Mouse (Mus musculus): Measurements from ENCODE around the gene Rabl6. TPM values are rescaled to one million over a fixed set of nuclear protein-coding genes. Genes with fewer than 3 reads are reported as not detected.
A peak's percentile ranks its signal among the peaks of the same experiment; 100 is the strongest.

Rabl6 gene
- polyA plus RNA-seq, 1 experiment from 2014 or later = 71.7 TPM

DNA sequence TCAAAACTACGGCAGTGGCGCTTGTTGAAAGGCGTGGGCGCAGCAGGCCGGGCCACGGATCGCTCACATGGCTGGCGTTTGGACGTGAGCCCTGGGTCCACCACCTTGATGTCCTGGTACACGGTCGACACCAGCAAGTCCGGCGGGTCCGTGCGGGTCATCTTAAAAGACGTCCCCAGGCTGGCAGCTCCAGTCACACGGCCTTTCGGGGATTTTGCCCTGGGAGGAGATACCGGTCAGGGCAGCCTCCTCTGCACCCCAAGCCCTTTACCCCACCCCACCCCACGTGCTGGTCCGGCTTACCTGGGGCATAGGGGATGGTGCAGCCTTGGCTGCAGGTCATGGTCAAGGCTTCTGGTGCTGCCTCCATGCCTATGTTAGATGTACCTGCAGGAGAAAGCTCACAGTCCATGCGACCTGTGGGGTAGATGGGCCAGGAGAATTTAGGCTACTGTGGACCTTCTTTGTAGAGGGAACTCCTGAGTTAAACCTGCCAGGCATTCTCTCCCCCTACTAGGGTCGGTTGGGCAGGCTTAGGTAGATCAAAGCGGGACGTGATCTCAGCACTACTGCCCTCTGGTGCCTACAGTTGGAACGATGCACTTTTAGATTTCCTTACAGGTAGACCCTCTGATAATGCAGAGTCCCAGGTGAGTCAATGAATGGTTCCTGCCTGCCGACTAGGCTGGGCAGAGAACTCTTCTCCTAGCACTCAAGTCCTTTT, 28.4 kb downstream of the Rabl6 start:
- 7% methylated on average over 27 of the region's 27 CpGs for WGBS
- H3K4me1 ChIP-seq = peaks cover 60% of the 10 kb centered on the region

DNA sequence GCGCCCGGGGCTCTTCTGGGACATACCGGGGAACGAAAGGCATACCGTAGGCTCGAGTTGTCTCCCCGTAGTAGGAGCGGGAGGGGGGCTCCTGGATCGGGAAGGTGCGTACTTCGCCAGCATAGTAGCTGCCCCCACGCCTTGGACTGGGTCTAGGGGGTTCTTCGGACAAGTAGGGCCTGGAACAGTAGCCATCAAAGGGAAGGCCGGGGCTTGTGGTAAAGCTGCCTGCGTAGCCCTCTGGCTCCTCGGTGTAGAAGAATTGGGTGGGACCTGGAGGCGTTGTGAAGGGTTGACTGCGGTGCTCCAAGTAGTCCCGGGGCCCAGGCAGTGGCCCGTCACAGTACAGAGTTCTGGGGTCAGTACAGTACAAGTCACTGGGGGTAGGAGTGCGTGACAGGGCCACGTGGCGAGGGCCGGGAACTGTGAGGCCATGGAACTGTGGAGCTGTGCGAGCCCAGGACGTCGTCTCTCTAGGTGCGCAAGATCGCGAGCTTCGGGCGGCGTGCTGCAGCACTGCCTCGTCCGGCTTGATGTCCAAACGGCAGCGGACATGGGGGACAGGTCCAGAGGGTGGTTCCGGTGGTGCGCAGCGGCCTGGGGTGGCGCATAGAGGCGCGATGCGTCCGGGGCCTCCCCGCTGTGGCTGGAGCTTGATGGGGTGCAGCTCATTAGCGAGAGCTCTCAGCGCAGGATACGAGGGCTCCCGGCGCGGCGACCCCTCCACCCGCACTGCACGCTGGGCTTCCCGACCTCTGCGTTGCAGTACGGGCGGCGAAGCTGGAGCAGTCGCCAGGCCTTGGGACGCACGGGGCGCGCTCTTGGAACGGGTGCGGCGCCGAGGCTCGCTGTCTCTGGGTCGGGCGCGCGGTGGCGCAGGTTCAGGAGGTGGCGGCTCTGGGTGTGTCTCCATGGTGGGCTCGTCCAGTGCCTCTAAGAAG, 29.3 kb downstream of the Rabl6 start:
- Histone ChIP-seq H3K4me3 (peak overlapping the region; percentile 19), H3K9ac (no peak overlapping the region), H3K4me1 (peaks cover 62% of the 10 kb centered on the region), H3K36me3 (ENCODE audit: poor library complexity, severe bottlenecking) (peaks cover 10% of the 10 kb centered on the region), H3K4me2 (peak overlapping the region; percentile 39), H3K27ac (no peak overlapping the region), H3K9me3 (replicated peaks) (no peaks in the 10 kb centered on the region), H3K27me3 (peaks cover 59% of the 10 kb centered on the region)
- ATAC-seq = no peak
- WGBS = 5% methylated on average over 77 of the region's 77 CpGs

More for the DNA sequence above, 28.4 kb downstream of the Rabl6 start:
- no peak for ATAC-seq
- Histone ChIP-seq H3K9me3 (replicated peaks) (no peaks in the 10 kb centered on the region), H3K4me3 (peak overlapping the region; percentile 19), H3K36me3 (ENCODE audit: poor library complexity, severe bottlenecking) (peaks cover 18% of the 10 kb centered on the region), H3K4me2 (peak overlapping the region; percentile 39), H3K27ac (no peak overlapping the region), H3K9ac (no peak overlapping the region), H3K27me3 (peaks cover 59% of the 10 kb centered on the region)

DNA sequence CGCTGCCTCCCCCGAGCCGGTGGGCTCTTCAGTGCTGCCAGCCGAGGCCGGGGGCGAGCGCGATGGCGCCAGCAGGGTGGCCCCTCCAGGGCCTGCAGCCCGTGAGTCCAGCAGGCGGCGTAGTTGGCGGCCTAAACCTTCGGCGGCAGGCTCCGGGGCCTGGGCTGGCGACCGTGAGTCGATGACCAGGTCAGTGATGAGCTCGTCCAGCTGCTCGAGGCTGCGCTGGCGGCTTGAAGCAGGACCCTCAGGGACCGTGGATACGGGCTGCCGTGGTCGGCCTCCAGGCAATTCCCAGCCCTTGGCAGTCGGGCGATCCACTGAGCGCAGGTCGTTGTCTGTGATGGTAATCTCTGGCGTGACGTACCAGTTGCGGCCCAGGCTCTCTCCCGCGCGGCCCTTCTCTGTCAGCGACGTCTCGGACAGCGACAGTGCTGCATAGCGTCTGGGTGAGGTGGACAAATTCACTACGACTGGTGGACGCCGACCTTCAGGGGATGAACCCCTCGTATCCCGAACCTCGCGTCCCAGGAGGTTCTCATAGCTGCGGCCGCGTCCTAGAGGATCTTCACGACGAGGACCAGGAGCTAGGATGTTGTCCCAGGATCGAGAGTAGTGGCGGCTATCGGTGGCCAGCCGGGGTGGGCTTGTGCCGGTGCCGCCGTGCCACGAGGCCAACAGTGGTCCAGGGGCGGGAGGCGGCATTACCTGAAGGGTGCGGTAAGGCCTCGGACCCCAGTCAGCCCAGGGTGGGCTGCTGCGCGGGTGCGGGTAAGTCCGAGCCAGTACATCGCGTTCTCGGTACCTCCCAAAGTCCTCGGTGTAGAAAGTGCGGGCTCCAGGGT, 30.1 kb downstream of the Rabl6 start:
- Histone ChIP-seq H3K27me3 (peaks cover 59% of the 10 kb centered on the region), H3K9ac (0 out of 2 replicates have a peak overlapping the region, but pooled peaks have one; percentile 30)
- WGBS = 4% methylated on average over 75 of the region's 75 CpGs

DNA sequence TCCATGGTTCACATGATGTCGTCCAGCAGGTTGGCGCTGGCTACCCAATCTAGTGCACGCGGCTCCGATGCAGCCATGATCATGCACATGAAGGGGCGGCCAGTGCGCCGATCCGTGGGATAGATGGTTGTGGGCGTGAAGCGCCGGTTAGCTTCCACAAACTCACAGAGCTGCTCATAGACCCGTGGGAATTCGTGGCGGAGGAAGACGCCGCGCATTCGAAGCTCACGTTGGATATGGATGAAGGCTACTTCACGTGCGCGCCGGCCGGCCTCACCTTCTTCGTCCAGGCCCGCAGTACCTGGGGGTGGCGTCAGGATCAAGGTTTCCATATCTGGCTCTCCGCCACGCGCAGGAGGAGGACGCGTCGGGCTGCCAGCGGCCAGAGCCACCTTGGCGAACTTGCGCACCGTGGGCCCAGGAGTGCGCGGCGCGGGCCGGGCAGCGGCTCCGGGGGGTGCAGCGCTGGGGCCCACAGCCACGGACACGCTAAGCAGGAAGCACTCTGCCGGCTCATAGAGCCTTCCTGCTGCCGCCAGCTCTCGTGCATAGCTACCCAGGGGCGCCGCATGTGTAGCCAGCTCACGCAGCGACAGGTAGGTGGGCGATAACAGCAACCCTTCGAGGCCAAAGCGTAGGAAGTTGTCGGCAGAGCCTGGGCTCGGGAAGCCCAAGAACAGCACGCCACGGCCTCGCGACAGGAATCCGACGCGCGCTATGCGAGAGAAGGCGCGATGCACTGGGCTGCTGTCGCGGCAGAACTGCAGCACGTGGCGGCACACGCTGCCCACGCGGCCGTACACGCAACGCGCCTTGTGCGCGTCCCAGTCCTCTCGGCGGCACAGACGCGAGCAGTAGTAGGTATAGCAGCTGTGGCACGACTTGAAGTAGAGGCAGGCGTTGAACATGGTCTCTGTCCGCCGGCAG, 31.1 kb downstream of the Rabl6 start:
- Histone ChIP-seq H3K9ac (0 out of 2 replicates have a peak overlapping the region, but pooled peaks have one; percentile 30), H3K4me3 (peak overlapping the region; percentile 27), H3K27me3 (peaks cover 59% of the 10 kb centered on the region), H3K4me1 (peaks cover 73% of the 10 kb centered on the region), H3K9me3 (replicated peaks) (no peaks in the 10 kb centered on the region), H3K27ac (no peak overlapping the region), H3K4me2 (peak overlapping the region; percentile 49), H3K36me3 (ENCODE audit: poor library complexity, severe bottlenecking) (no peaks in the 10 kb centered on the region)
- no peak for ATAC-seq
- WGBS = 16% methylated on average over 92 of the region's 92 CpGs

More for the DNA sequence above, 30.1 kb downstream of the Rabl6 start:
- ATAC-seq = no peak
- Histone ChIP-seq H3K4me2 (peak overlapping the region; percentile 49), H3K9me3 (replicated peaks) (no peaks in the 10 kb centered on the region), H3K4me3 (peak overlapping the region; percentile 27), H3K27ac (no peak overlapping the region), H3K4me1 (peaks cover 71% of the 10 kb centered on the region), H3K36me3 (ENCODE audit: poor library complexity, severe bottlenecking) (peaks cover under 1% of the 10 kb centered on the region)

DNA sequence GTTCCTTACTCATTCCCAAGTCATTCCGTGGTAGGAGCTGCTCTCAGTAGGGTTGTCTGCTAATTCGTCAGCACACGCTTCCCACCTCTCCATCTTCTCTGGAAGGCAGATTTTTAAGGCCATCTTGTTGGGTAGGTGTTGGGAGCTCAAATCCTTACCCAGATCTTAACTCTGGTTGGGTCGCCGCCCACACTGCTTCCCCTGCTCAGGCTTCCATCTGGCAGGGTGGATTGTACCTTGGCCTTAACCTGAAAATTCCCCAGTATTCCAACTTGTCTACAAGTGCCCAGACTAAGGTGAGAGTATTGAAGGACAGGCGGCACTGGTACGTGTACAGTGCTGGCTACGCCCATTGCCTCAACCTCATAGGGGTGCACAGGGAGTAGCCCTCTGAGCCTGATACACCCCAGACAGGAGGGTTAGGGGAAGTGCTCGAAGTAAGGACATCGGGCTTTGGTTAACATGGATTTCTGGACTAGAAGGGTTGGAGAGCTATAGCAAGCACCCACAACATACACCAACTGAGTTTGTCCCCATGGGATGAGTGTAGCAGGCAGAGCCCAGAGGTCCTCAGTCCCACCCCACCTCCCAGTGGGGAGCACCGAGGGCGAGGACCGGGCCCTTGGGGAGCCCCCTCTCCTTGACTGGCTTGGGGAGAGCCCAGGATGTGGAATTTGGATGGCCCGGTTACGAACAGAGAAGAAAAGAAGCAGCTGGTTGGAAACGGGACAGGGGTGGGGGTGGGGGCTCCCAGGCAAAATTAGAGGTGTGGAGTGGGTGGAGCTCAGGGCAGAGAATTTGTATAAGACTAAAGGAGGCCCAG, 32.1 kb downstream of the Rabl6 start:
- H3K9ac ChIP-seq = peak overlapping the region; percentile 71; the same call in 1 of the 2 replicates

GRCm38 (mm10) chr2:25575432-25576027, 32.8 kb downstream of the Rabl6 start:
- Histone ChIP-seq H3K4me3 (peak overlapping the region; percentile 54), H3K36me3 (ENCODE audit: poor library complexity, severe bottlenecking) (peaks cover 15% of the 10 kb centered on the region), H3K4me2 (peak overlapping the region; percentile 92), H3K9ac (peak overlapping the region; percentile 71), H3K4me1 (peaks cover 58% of the 10 kb centered on the region), H3K27me3 (peaks cover 50% of the 10 kb centered on the region), H3K9me3 (replicated peaks) (no peaks in the 10 kb centered on the region), H3K27ac (peak overlapping the region; percentile 76)
- WGBS = 9% methylated on average over 21 of the region's 21 CpGs
- ATAC-seq = no peak; the same call in 1 of the 2 replicates

More for the DNA sequence above, 32.1 kb downstream of the Rabl6 start:
- Histone ChIP-seq H3K27ac (no peak overlapping the region), H3K9me3 (replicated peaks) (no peaks in the 10 kb centered on the region), H3K27me3 (peaks cover 57% of the 10 kb centered on the region), H3K36me3 (ENCODE audit: poor library complexity, severe bottlenecking) (peaks cover 9% of the 10 kb centered on the region), H3K4me3 (0 out of 2 replicates have a peak overlapping the region, but pooled peaks have one; percentile 54), H3K4me1 (peaks cover 65% of the 10 kb centered on the region), H3K4me2 (peak overlapping the region; percentile 92)
- ATAC-seq = no peak
- 65% methylated on average over 16 of the region's 16 CpGs for WGBS

GRCm38 (mm10) chr2:25574579-25575431, 33.5 kb downstream of the Rabl6 start, which contains the start of the genes Mamdc4 and Phpt1:
TSS of gene Mamdc4 (minus strand) at chr2:25574845.
TSS of gene Phpt1 (minus strand) at chr2:25575224.
- WGBS = under 1% methylated on average over 44 of the region's 45 CpGs
- H3K4me1 ChIP-seq = peaks cover 57% of the 10 kb centered on the region
- H3K4me3 ChIP-seq = peak within 1 kb of the TSS; percentile 54
- H3K27ac ChIP-seq = peak within 1 kb of the TSS; percentile 76
- H3K27me3 ChIP-seq = peaks cover 43% of the 10 kb centered on the region
- H3K9me3 ChIP-seq (replicated peaks) = no peaks in the 10 kb centered on the region
- ATAC-seq = peak; percentile 99
- H3K36me3 ChIP-seq (ENCODE audit: poor library complexity, severe bottlenecking) = peaks cover 22% of the 10 kb centered on the region
- peak within 1 kb of the TSS; percentile 77 for H3K9ac ChIP-seq
- peak within 1 kb of the TSS; percentile 92 for H3K4me2 ChIP-seq

DNA sequence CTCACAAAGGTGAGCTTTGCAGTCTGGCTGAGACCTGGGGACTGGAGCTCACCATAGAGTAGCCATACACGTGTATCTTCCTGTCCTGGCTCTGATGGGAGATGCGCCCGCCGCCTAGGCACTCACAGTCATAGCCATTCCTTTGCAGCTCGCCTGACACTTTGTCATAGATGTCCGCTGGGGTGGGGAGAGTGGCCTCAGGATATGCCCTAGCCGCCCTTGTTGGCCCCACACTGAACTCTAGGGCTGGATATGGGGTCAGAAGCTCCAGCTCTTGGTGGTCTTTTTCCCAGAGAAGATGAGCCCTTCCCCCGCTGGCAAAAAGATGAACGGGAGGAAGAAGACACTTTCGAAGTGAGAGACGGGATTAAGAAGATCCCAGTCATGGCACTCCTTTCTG, 34.2 kb downstream of the Rabl6 start:
- Histone ChIP-seq H3K4me1 (peaks cover 51% of the 10 kb centered on the region), H3K9ac (peak overlapping the region; percentile 77), H3K27ac (no peak overlapping the region), H3K4me2 (peak overlapping the region; percentile 92), H3K27me3 (peaks cover 36% of the 10 kb centered on the region), H3K9me3 (replicated peaks) (no peaks in the 10 kb centered on the region), H3K36me3 (ENCODE audit: poor library complexity, severe bottlenecking) (peaks cover 29% of the 10 kb centered on the region), H3K4me3 (peak overlapping the region; percentile 54)
- WGBS = 13% methylated on average over 11 of the region's 11 CpGs
- peak; percentile 0; the same call in 1 of the 2 replicates for ATAC-seq

DNA sequence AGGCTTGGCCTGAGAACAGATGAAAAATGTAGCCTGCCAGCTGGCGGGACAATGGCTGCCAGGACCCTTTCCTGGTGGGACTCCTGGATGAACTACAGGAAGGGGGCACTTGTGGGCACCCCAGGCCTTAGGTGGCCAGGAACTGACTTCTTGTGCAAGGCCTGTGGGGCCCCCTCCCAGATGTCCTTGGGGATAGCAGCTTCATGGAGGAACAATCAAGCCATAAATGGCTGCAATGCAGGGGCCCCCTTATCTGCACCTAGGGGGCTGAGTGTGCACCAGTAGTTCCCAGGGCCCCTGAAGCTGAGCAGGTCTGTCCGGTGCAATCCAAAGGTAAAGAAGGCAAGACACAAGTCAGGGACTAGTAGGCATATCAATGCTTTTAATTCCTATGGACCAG, 35.3 kb downstream of the Rabl6 start:
- no peak overlapping the region for H3K27ac ChIP-seq
- no peak for ATAC-seq
- H3K36me3 ChIP-seq (ENCODE audit: poor library complexity, severe bottlenecking) = peaks cover 40% of the 10 kb centered on the region
- peak overlapping the region; percentile 92; the same call in 1 of the 2 replicates for H3K4me2 ChIP-seq
- no peaks in the 10 kb centered on the region for H3K9me3 ChIP-seq (replicated peaks)
- WGBS = 95% methylated on average over 2 of the region's 2 CpGs
- peak overlapping the region; percentile 77; the same call in 1 of the 2 replicates for H3K9ac ChIP-seq
- peaks cover 26% of the 10 kb centered on the region for H3K27me3 ChIP-seq
- peaks cover 41% of the 10 kb centered on the region for H3K4me1 ChIP-seq
- H3K4me3 ChIP-seq = peak overlapping the region; percentile 54; the same call in 1 of the 2 replicates
